Mouse (Mus musculus): ENCODE results near the gene Slc27a2.
"Not testable (repeated sequence)": the region's sequence is repeated elsewhere in the genome, so short reads cannot be mapped to it uniquely, and the experiment has no call there.

The Slc27a2 gene

DNA sequence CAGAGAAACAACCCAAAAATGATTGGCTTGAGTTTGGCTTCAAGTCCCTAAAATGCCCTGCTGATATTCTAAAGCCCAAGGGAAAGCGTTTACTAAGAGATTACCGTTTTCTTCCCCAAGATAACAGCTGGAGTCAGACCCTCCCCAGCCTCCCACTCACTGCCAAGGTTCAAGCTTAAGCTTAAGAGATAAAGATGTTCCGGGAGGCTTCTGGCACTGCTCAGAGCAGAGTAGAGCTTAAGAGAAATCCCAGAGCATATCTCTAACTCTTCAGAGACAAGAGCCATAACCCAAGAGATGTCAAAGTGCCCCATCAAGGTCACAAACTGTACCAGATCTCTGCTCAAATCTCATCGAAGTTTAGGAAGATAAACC, 54.5 kb downstream of the Slc27a2 start:
- DNase-seq = no peak

DNA sequence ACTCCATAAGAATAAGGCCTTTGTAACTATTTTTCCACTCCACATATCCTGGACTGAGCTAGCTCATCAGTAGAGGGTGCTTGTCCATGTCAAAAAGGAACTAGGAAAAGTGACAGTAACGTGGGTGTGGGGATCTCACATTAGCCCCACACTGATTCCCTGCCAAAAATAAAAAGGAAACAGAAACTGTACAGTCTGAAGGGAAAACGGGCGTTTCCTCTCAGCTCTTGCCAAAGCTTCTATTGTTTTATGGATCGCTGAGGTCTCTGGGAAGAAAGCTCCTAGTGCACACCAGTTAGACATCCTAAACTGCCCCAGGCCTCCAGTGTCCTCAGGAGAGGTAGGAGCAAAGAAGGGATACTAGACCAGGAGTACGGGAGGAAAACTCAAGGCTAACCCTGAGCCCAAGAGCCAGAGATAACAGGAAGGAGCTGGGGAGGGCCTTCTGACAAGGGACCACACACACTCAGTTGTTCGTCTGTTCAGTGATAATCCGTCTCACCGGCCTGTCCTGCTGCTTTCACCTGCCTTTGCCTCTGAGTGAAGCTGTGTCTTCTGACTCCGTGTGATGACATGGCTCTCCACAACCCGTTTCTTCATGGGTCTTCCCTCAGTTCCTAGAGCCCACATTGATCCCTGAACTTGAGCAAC, 55.5 kb downstream of the Slc27a2 start:
- no peak for DNase-seq

- not testable (repeated sequence) for DNase-seq
These were observed 57.4 kb downstream of the Slc27a2 start for GRCm38 (mm10) chr2:126609600-126609999.

DNA sequence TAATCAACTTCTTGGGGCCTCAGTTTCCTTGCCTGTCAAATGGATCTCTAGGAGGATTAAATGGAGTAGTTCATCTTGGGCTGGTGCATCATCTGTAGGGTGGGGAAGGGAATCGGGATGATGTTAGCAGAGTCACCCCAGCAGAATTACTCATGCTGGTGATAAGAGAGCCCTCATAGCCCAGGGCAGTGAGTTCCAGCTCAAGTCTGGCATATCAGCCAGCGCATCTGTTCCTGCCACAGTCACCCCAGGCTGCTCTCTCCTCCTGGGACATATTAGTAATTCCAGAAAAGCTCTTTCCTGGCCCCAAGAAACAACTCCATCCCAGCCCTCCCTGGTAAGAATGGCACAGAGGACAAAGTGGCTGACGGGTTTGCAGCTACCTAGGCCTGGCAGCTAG, 63.1 kb downstream of the Slc27a2 start:
- no peak for DNase-seq

GRCm38 (mm10) chr2:126618470-126619179, 66.4 kb downstream of the Slc27a2 start:
- DNase-seq = no peak

DNA sequence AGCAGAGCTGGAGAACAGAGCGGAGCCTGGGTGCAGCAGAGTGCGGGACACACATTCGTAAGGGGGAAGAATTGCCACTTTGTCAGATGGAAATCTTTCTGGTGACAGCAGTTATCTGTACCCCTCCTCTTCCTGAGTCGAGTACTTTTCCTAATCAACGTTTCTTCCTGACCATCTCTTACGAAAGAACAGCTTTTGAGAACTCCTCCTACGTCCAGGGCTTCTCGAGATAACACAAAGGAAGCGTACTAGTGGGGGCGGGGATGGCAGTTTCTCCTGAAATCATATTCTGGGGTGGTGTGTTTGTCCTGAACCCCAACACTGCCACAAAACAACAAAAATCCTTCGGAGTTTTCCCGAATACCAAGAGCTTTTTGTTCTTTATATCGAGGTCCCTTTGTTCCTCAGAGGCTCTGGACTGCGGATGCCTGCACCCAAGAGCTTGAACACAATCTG, 67.1 kb downstream of the Slc27a2 start, which contains the start of gene Hdc:
Hdc (minus strand) TSS at position 51 of the 456 bp plus-strand sequence.
- DNase-seq = no peak

DNA sequence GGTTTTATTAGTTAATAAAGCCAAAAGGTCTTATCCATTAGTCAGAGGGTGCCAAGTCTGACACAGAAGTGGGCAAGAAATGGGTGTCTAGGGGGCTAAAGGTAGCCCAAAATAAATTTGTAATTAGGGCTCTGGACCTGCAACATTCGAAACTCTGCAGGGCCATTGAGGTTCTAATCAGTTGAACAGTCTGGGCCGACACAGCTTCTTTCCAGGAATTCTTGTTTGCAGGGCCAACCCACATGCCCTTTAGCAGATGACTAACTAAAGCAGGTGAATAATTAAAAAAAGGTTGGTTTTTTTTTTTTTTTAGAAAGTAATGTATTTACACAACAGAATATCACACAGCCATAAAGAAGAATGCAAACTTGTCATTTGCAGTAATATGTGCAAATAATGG, 70.2 kb downstream of the Slc27a2 start:
- DNase-seq = no peak

GRCm38 (mm10) chr2:126623138-126623537, 70.9 kb downstream of the Slc27a2 start:
- no peak for DNase-seq

GRCm38 (mm10) chr2:126628455-126628995, 76.3 kb downstream of the Slc27a2 start:
- peak; percentile 70 for DNase-seq

DNA sequence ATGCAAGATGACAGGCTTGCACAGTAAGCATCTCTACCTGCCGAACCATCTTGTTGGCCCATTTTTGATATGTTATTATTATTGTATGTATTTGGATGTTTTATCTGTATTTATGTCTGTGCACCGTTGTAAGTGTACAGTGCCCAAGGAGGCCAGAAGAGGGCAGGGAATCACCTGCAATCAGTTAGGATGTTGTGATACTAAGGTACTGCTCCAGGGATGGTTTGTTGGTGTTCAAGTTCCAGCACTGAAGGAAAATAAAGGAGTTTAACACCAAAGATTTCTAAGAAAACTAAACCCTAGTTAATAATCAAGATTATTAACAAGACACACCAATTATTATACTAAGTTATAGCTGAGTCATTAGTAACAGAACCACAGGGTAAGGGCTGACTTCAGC, 81.0 kb downstream of the Slc27a2 start:
- DNase-seq = no peak

GRCm38 (mm10) chr2:126635939-126636823, 84.0 kb downstream of the Slc27a2 start:
- DNase-seq = no peak

Data from embryo, embryonic 11 days (tissue).